Mouse (Mus musculus) cerebral cortex, adult 2 months (tissue): Measurements from ENCODE around the gene Akt1.

ENCODE experiments used
- WGBS: fragments of 180-500 bp; shearing (Covaris S2); methylation state at CpG from one replicate; pipeline ENCODE4 v1.1.7; 2018; 5-methylcytosine and 5-hydroxymethylcytosine counted together

Gene Akt1

DNA sequence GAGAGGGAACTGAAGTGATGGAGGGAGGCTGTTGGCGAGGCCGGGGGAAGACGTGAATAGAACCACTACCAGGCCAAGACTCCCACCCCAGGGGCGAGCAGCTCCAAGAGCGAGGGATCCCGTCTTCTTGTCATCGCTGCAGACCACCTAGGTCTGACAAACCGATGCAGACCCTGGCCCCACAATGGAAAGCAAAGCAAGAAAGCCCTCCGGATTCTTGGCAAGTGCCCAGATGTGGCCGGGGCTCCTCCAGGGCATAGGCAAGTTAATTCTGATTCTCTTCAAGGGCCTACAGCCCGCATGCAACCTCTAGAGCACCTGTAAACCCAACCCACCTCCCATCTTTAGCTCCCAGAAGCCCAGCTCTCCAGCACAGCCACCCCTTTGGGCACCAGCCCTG lies 11.4 kb downstream of the Akt1 start:
- WGBS: 77% methylated on average over 11 of the region's 11 CpGs

DNA sequence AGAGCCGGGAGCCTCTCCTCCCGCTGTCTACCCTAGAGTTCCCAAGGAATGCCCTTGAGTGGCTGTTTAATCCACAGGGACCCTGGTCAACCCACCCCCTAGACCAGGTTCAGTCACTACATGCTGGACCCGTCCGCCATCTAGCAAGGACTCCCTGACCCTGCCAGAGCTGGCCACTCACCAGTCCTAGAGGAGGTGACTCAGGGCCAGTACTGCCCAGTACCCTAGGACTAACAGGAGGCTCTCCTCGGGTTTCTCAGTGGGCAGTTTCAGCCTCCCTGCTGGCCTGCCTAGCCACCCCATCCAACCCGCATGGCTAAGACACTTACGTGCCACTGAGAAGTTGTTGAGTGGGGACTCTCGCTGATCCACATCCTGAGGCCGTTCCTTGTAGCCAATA lies 12.8 kb downstream of the Akt1 start:
- 81% methylated on average over 9 of the region's 9 CpGs for WGBS

DNA sequence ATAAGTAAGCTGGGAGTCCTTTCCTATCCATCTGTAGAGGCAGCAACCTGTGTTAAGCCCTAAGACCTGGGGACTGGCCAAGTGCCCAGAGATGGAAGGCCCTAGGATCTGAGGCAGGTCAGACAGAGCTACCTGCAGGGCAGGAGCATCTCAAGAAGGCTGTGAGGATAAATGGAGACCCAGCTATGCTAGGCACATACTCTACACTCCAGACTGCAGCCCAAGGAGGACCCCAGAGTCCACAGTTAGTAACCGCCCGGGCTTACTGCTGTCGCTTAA lies 13.4 kb downstream of the Akt1 start:
- WGBS: 72% methylated on average over 3 of the region's 3 CpGs

DNA sequence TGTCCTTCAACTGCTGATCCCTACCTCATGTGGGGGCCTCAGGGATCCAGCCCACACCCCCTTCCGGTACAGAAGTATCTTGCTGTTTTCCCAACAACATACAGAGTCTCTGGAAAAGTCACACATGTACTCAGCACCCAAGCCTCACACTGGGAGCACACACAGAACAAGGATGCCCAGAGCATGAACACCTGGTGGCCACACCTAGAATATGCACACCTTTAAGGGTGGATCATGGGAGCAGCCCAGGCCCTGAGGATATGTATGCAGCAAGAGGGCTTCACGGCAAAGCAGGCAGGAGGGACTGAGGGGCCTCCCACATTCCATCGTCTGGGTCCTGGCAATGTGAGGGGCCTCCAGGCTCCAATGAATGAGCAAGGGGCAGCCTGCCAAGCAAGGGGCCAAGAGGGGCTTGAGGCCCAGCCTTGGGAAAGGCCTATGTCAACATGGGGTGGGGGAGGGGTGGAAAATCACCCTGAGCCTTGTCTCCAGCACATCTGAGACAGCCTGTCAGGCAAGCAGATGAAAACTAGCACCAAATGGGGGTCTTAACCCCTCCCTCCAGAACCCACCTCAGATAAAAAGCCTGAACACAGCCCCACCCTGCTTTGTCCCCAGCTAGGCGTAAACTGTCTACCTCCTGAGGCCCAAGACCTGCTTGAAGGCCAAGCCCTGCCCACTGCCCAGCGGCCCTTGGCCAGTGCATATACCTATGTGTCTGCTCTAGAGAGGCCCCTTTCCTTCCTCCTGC lies 13.9 kb downstream of the Akt1 start:
- WGBS: 61% methylated on average over 5 of the region's 5 CpGs

DNA sequence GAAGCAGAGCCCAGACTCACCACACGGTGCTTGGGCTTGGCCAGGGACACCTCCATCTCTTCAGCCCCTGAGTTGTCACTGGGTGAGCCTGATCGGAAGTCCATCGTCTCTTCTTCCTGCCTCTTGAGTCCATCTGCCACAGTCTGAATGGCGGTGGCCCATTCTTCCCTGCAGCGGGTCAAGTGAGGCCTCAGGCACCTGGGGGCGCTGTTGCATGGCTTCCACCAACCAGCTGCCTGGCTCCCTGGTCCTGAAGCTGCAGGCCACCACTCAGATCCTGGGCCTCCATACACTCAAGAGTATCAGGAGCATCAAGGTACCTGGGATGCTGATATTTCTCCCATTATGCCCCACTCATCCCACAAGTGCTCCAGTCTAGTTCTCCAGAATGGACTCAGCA lies 15.6 kb downstream of the Akt1 start:
- WGBS: 71% methylated on average over 6 of the region's 6 CpGs

DNA sequence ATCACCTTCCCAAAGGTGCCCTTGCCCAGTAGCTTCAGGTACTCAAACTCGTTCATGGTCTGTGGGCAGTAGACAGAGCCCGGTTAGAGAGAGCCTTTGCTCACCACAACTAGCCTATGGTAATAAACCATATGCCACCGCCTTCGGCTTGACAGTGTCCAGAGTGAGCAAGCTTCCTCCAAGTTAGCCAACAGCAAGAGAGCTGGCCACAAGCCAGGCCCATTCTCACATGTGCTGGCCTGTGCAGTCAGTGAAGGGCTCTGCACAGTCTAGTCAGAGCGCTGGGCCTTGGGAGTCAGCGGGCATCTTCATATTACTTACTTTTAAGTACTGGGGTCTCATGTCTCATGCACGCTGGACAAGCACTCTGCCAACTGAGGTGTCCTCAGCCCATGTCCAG lies 16.1 kb downstream of the Akt1 start:
- 70% methylated on average over 7 of the region's 7 CpGs for WGBS

DNA sequence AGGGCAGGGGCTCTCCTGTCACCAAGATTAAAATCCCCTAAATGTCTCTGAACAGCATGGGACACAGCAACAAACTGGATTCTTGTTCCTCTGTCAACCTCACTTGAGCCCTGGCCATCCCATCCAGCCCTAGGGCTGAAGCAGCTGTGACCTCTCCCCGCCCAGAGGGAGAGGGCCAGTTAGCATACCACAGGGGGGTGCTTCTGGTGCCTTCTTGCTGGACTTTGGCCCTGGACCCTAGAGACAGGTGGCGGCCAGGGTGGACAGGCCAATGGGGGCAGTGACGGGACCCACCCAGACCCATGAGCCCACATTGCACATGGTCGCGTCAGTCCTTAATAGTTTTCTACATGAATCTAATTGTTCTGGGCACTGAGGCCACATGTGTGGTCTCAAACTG lies 20.6 kb downstream of the Akt1 start:
- 96% methylated on average over 5 of the region's 5 CpGs for WGBS

DNA sequence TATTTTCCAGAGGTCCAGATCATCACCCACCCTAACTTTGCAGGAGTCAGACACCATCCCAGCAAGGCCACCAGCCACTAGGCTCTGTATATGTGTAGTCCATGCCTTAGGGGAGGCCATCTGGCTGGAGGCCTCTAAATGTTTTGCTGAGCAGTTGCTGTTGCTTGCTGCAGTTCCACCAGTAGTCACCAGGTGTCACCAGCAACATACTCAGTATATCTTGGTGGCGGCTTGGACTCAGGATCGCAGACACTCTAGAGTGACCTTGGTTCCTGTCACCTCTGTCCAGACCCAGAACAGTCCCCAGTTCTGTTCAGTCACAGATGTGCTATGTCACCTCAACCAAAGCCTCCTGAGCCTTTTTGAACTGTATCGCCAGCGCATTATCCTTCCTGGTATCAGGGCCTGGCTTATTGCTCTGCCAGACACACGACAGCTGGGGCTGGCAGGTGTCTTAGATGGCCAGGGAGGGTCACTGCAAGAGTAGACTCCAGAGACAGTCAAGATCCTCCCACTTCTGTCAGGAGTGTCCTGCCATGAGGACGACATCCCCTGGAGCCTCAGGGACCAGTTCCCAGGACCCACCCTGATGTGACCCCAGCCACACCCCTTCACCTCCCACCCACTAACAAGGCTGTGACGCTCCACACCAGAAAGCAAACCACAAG lies 21.4 kb downstream of the Akt1 start:
- WGBS: 44% methylated on average over 7 of the region's 7 CpGs

DNA sequence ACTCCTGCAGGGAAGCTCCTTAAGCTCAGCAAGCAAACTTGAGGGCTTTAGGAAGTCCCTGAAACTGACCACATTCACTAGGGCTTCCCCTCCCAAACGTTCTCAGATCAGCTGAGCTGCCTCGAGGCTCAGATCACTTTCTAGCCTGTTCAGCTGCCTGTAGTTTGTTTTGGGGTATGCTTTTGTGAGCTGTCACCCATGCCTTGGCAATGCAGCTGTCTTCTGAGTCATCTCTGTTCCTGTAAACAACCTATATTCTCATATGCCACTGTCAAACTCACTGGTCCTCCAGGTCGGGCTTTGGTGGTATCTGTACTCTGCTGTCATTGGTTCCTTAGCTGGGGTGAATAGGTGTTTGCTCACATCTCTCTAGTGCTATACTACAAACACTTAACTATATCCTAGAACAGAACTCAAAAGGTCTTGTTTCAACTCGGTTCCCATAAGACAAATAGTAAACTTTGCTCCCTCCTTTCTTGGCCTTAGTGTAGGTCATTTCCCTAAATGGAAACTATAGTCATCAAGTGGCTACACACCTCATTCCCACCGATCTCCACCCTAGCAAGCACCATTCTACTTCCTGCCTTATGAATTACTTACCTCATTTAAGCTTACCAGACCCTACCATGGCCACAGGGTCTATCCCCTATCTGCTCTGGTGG lies 22.8 kb downstream of the Akt1 start:
- 56% methylated on average over 5 of the region's 5 CpGs for WGBS

DNA sequence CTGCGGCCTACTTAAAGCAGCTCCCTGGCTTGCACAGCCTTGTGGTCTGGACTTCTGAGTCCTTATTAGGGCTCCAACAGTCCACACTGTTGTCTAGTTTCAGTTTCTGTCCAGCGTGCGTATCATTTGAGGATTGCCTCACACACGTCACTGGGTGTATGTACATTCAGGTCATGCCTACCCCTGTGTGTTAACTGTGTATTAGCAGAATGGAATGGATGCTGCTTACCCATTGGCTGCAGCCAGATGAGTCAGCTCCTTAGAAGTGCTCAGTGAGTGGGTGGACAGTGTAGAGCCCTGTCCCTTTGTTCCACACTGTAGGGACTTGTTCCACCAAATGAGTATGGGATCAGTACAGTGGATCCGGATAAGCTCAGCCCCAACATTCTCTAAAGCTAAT lies 26.6 kb downstream of the Akt1 start:
- WGBS: 74% methylated on average over 5 of the region's 5 CpGs

DNA sequence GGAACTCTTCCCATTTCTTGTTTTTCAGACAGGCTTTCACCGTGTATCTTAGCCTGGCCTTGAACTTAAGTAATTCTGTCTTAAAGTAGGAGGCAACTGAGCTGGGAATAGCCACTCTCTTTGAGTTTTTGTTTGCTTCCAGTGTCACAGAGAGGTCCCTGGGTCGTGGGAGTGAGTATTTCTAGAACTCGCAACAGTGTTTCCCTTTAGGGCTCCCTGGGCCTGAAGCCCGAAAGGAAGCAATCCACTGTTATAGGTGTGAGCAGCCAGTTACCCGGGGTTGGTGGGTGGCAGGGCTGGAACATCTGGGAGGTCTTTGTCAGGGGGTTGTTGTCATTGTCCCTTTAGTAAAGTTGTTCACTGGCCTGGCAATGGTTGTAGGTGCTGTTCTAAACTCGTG lies 28.5 kb downstream of the Akt1 start:
- 53% methylated on average over 6 of the region's 6 CpGs for WGBS

DNA sequence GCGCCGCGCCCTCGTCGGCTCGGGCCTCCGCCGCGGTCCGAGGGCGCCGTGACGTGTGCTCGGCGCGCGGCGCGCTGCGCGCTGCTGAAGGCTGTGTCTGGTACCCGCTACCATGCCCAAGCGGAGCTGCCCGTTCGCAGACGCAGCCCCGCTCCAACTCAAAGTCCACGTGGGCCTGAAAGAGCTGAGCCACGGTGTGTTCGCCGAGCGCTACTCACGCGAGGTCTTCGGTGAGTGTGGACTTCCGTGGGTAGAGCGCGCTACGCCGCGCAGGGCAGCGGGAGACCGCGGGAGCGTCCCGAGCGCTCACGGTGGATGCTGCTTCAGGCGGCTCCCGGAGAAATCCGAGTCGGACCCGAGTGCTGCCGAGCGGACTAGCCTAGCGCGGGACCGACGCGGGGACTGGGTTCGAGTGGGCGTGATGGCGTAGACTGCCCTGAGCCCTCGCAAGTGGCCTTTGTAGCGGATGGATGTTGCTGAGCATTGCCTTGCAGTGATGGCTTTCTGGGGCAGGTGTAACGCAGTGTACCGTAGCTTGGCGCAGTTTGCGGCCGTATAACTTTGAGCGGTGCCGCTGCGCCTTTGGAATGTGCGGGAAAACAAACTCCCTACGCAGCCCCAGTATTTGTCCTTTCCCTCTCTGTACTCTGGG lies 29.7 kb downstream of the Akt1 start:
- under 1% methylated on average over 75 of the region's 75 CpGs for WGBS

DNA sequence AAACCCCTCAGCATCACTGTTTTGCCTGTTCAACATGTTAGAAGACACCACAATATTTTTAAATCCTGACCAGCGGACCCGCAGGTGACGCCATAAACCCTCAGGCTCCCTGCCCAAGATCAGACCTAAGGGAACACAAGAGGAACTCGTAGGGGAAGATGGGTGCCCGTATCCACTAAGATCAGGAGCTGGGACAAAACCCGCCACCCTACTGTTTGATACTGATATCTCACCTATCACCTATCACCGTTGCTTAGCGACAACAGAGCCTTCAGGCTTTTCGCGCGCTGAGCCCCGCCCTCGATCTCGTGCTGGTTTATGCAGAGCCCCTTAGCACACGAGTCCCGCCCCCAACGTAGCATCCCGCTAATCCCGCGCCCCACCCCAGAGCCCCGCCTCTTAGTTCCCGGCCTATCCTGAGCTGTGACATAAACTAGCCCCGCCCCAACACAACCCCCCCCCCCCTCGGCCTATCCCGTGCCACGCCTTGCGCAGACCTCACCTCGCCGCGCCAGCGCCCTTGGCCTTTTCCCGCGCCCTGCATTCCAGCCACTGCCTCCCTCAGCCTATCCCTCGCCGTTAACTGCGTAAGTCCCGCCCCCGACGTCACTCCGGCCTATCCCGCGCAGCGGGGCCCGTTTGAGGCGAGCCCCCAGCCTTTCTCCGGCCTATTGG lies 30.4 kb downstream of the Akt1 start, which contains the start of gene Siva1:
Siva1 (plus strand) TSS at position 500 of the 675 bp plus-strand sequence.
- WGBS: under 1% methylated on average over 46 of the region's 46 CpGs

DNA sequence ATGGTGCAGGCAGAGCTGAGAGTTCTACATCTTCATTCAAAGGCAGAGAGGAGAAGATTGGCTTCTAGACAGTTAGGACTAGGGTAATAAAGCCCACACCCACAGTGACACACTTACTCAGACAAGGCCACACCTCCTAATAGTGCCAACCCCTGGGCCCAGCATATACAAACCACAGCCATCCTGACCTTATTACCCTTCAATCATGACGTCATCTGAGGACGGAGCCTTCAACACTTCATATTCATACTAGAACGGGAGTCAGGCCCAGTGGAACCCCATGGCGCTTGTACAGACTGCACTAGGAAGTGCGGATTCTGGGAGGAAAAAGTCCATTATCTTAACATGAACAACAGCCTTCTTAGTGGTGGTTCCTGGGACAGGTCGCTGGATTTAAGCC lies 31.6 kb downstream of the Akt1 start:
- WGBS: 94% methylated on average over 6 of the region's 6 CpGs

DNA sequence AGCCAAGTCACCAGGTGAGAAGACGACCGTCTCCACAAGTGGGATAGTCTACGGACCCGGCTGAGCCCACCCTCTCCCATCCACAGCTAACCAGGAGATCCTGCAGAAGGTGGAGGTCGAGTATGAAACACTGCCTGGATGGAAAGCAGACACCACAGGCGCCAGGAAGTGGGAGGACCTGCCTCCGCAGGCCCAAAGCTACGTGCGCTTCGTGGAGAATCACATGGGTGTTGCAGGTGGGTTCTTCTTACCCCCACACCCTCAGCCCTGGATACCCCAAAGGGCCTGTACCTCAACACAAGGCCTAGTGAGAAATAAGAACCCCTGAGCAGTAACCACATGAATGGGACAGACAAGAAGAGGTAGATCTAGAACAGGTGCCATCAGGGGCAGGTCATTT lies 35.2 kb downstream of the Akt1 start:
- WGBS: 88% methylated on average over 10 of the region's 10 CpGs

DNA sequence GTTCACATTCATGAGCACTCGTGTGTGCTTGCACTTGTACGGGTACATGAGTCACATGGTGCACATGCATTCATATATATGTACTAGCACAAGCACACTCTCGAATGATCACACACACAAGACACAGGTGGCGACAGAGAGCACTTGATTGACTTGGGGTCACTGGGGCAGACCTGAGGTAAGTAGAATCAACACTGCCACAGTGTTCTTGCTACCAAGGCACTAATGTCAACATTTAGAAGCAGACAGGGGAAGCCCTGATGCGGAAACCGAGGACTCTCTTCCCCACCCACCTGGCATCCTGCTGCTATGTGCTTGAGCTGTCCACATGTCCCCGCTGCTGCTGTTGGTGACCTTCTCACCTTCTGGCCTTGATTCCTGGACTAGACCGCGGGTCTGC lies 41.0 kb downstream of the Akt1 start:
- 82% methylated on average over 9 of the region's 9 CpGs for WGBS

DNA sequence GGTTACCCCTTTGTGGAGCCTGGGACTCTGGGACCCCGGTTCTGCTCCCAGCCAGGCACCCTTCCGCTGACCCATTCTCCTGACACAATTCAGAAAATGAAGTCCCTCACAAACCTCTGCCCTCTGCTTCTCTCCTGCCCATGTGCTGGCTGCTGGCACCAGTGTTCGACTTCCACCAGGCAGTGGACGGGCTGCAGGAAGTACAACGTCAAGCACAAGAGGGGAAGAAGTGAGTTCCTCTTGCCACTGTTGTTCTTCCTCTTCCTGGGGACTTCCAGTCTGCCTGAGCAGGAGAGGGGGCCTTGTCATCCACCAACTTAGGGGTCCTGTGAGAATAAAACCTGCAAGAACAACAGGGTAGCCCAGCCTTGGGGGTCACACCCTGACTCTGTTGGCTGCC lies 41.8 kb downstream of the Akt1 start:
- 85% methylated on average over 5 of the region's 5 CpGs for WGBS

DNA sequence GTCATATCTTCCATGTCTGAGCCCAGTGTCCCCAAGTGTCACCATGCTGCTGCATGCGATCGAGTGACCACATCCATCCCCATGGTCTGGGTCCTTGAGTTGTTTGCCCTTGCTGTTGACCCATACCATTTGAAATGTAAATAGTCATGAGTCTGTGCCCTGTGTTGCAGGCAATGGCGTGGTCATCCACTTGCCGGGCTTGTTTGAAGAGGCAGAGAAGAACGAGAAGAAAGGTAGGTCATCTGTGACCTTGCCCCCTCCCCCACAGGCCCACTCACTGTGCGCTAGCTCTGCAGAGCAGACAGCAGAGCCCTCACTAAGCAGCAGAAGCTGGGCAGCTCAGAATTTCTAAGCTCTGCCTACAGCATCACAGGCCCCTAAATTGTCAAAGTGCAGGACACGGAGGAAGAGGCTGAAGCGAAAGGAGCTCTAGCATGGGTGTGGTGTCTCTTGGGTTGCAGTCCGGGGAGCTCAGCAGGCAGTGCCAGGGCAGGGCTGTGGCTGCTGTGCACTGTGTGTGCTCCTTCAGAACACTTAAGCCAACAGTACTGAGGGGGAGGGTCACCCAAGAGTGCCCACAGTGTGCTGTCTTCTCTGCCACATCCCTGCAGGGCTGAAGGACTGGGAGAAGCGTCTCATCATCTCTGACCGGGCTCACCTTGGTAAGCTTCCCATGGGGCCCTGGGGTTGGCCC lies 42.5 kb downstream of the Akt1 start:
- 82% methylated on average over 11 of the region's 11 CpGs for WGBS

DNA sequence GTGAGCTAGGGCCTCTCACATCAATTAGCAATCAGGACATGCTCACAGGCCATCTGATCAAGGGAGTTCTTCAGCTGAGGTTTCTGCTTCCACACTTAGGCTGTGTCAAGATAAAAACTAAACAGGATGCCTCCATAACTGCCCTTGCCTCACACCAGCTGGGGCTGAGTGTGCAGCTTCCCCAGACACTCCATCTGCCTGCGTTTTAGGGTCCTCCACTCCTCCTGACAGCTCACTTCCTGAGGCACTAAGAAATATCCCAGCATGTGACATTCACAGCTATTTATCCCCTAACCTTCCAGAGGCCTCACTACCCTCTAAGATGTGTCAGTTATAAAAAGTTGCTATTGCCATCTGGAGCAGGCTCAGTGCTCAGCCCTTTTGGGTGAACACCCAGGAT lies 43.2 kb downstream of the Akt1 start:
- 66% methylated on average over 1 of the region's 1 CpGs for WGBS

DNA sequence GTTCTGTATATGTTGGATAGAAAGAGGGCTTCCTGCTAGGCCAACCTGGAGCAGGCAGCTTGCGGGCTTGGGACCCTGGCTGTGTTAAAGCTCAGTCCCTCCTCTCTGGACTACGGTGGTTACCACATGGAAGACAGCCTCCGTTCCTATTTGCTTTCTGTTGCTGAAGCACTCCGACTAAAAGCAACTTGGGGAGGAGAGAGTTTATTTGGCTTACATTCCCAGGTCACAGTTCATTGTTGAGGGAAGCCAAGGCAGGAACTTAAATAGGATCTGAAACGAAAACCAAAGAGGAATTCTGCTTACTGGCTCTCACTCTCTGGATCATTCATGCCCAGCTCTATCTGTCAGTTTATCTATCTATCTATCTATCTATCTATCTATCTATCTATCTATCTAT lies 43.9 kb downstream of the Akt1 start:
- 81% methylated on average over 5 of the region's 5 CpGs for WGBS

DNA sequence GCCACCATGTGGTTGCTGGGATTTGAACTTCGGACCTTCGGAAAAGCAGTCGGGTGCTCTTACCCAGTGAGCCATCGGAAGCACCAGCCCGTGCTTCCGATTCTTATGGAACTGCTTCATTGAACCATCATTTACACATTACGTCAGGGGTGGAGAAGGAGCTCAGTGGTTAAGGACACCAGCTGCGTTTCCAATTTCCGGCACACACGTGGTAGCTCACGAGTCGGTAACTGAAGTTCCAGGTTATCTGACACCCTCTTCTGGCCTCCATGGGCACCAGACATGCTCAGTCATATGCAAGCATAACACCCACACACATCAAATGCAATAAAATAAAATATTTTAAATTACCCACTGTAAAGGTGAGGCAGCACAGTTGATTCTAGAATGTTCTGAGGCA lies 44.7 kb downstream of the Akt1 start:
- 96% methylated on average over 12 of the region's 12 CpGs for WGBS
